8 mouse cellular contexts compared by ENCODE assay signal in the genomic region with DNA sequence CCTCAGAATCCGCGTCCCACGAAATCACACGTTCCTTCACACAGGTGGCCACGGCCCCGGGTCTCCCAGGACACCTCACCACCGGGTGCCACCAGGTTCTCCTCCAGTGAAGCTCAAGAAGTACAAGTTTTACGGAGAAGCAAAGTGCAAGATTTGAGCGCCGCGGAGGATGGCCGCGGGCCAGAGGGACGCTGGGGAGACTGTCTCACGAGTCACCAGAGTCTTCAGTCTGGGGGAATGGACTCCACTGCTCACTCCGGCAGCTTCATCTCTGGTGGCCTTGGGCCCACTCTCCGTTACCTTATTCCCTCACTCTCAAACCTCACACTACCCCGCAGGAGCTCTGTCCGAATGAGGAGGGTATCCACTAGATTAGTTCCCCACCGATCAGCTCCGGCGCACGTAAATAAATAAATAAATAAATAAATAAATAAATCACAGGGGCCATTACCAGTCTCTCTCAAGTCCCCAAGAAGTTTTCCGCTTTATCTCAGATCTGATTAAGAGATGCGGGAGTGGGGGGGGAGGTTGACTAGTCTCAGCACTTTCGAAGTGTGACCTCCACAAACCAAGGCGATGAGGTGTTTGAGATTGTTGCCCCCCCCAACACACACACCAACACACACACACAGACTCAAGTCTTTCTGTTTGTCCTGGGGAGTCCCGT. TPM values are rescaled to one million over a fixed set of nuclear protein-coding genes. Genes with fewer than 3 reads are reported as not detected.
DNase-seq lines count a peak whose midpoint lies in the region; ATAC-seq and TF ChIP-seq lines count a peak whose summit lies in the region.

No protein-coding gene starts in this region.

- no peaks in the 10 kb centered on the region for H3K4me1 ChIP-seq in forebrain, postnatal 0 days (ENCODE audit: insufficient read depth)
- H3K4me1 ChIP-seq in lung, embryonic 15.5 days = peaks cover 47% of the 10 kb centered on the region

- peak overlapping the region; percentile 62 for H3K9ac ChIP-seq in forebrain, postnatal 0 days
- H3K9ac ChIP-seq in lung, embryonic 15.5 days = peak overlapping the region; percentile 98

- peak overlapping the region; percentile 95 for H3K4me2 ChIP-seq in forebrain, postnatal 0 days (ENCODE audit: low read depth)
- peak overlapping the region; percentile 81 for H3K4me2 ChIP-seq in lung, embryonic 15.5 days

- TF ChIP-seq CTCF in forebrain, postnatal 0 days (IDR thresholded peaks at IDR 0.05; ENCODE audit: low read depth) = no peak

- no peak overlapping the region for H3K27ac ChIP-seq in forebrain, postnatal 0 days (ENCODE audit: low read depth, low read length)
- H3K27ac ChIP-seq in lung, embryonic 15.5 days = peak overlapping the region; percentile 99

- WGBS in forebrain, postnatal 0 days = under 1% methylated on average over 27 of the region's 28 CpGs
- WGBS in lung, embryonic 15.5 days = under 1% methylated on average over 28 of the region's 28 CpGs

- ATAC-seq in forebrain, postnatal 0 days = no peak
- no peak for ATAC-seq in lung, embryonic 15.5 days (ENCODE audit: borderline replicate concordance, extremely low read depth, low FRiP score, low TSS enrichment)
- no peak for ATAC-seq in megakaryocyte progenitor cell, adult 5-6 weeks (replicated peaks; ENCODE audit: poor library complexity)

- H3K9me3 ChIP-seq in forebrain, postnatal 0 days (ENCODE audit: low read length) = no peaks in the 10 kb centered on the region
- H3K9me3 ChIP-seq in lung, embryonic 15.5 days = no peaks in the 10 kb centered on the region

- no peaks in the 10 kb centered on the region for H3K27me3 ChIP-seq in forebrain, postnatal 0 days (ENCODE audit: insufficient read depth, low read length)
- no peaks in the 10 kb centered on the region for H3K27me3 ChIP-seq in lung, embryonic 15.5 days

- H3K4me3 ChIP-seq in forebrain, postnatal 0 days (ENCODE audit: low read depth, low read length) = peak overlapping the region; percentile 60
- peak overlapping the region; percentile 98 for H3K4me3 ChIP-seq in lung, embryonic 15.5 days

- no peaks in the 10 kb centered on the region; the same call in 1 of the 2 replicates for H3K36me3 ChIP-seq in forebrain, postnatal 0 days (ENCODE audit: insufficient read depth)
- H3K36me3 ChIP-seq in lung, embryonic 15.5 days = no peaks in the 10 kb centered on the region

- DNase-seq in cerebellum, postnatal 25 days = peak; percentile 37 to 46
- DNase-seq in cerebellum, adult 9-10 months = no peak
- DNase-seq in T-cell, adult 2 months (ENCODE audit: low spot score) = peak; percentile 9
- no peak for DNase-seq in forebrain, postnatal 0 days
- peak; percentile 54 for DNase-seq in kidney, adult 11 months
- DNase-seq in ovary, postnatal 10 days (ENCODE audit: low spot score) = peak; percentile 25

RNA-seq across cellular contexts. Expression of a gene that starts 1.3 kb away (rescaled TPM):
- 108 and 109 TPM in 2 replicates for total RNA-seq in forebrain, postnatal 0 days (2014; rRNA removed)
- 45.7 and 56.4 TPM in 2 replicates for polyA plus RNA-seq in forebrain, postnatal 0 days (2015; fragmentation: Nextera tagmentation; extraction: Ambion mirVana)
- polyA plus RNA-seq in lung, embryonic 15.5 days (2015; fragmentation: Nextera tagmentation; extraction: Ambion mirVana) = 23.7 and 24.1 TPM in 2 replicates
- total RNA-seq in megakaryocyte progenitor cell, adult 5-6 weeks (2015) = 20.1 and 21.3 TPM in 2 replicates
- total RNA-seq in megakaryocyte progenitor cell, adult 5-6 weeks (2017) = 3.2 and 4.0 TPM in 2 replicates

Comparison
In these comparisons a context has a peak if more than half of its experiments do, and no peak if none do; other contexts are left out.
1. DNase-seq: peak in cerebellum, postnatal 25 days (2 of 2), T-cell, adult 2 months (single experiment), kidney, adult 11 months (single experiment) and ovary, postnatal 10 days (single experiment); none in cerebellum, adult 9-10 months (single experiment) and forebrain, postnatal 0 days (single experiment).